Mouse (Mus musculus): Measurements from ENCODE around the gene Ptpn18.

DNA sequence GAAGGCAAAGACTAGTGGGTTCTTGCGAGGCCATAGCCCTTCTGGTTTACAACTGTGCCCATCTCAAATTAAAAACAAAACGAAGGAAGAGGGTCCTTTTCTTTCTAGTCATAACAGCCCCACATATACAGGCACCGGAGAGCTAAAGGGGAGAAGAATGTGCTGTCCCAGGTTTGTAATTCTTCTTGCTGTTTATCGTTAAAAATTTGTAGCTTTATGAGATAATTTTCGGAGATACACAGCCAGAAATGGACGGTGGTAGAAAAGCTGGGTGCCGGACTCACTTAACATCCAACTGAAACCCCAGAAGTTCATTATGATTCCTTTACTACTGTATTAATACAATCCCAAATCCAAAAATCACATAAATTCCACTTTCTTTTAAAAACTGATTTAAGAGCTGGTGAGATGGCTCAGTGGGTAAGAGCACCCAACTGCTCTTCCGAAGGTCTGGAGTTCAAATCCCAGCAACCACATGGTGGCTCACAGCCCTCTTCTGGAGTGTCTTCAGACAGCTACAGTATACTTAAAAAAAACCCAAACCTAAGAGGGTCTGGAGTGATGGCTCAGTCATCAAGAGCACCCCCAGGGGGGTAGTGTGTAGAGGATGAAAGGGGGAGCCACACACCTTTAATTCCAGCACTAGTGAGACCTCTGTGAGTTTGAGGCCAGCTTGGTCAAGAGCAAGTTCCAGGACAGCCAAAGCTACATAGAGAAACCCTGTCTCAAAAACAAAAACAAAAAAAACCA, 24.0 kb upstream of the Ptpn18 start:
- TF ChIP-seq EP300 (IDR thresholded peaks at IDR 0.05; ENCODE audit: low read depth in 1 of 2, low read length in 2 of 2) (no peak), CHD2 (IDR thresholded peaks at IDR 0.05; ENCODE audit: low read length) (no peak; the same call in 1 of the 2 replicates)
